Mouse (Mus musculus) cerebellum, adult 2 months (tissue): ENCODE data around the gene Mslnl.

Source experiments
- CTCF ChIP-seq: fragments of 200-500 bp; IDR thresholded peaks from 2 replicates; pipeline ENCODE4 v1.5.1; 2011; ENCODE audit warnings: low read depth, mild to moderate bottlenecking, control low read depth, low read length, moderate library complexity, borderline replicate concordance; ENCODE audit not compliant: insufficient read depth
- POLR2A ChIP-seq: fragments of 200-500 bp; IDR thresholded peaks from 2 replicates; pipeline ENCODE4 v1.6.1; 2011; ENCODE audit warnings: low read length, control low read depth, borderline replicate concordance; ENCODE audit not compliant: insufficient read depth

GRCm38 (mm10) chr17:25698446-25698845 lies 37.4 kb upstream of the Mslnl start:
- TF ChIP-seq POLR2A (no peak), CTCF (peak; percentile 84)
